Mouse (Mus musculus) liver, postnatal 0 days (tissue): ENCODE measurements around the gene Nufip1. TPM values are rescaled to one million over a fixed set of nuclear protein-coding genes. Genes with fewer than 3 reads are reported as not detected.

Experiments
- ATAC-seq: fragments of 200-750 bp; cut with Nextera tagmentation; 2 replicates; pipeline ENCODE4 v1.8.0; 2017; ENCODE audit warnings: mild to moderate bottlenecking, moderate library complexity
- DNase-seq: peaks from one replicate; pipeline ENCODE4 v3.0.0-alpha.2; 2016
- H3K27ac ChIP-seq: fragments of 300-500 bp; sonication (generic); 2 replicates; pipeline ENCODE4 v1.5.1; 2014; ENCODE audit warnings: antibody characterized with exemption, moderate library complexity, mild to moderate bottlenecking, low read depth
- H3K27me3 ChIP-seq: fragments of 300-500 bp; sonication (generic); 2 replicates; pipeline ENCODE4 v1.6.1; 2014; ENCODE audit warnings: low read length, control low read depth, mixed read lengths; ENCODE audit not compliant: insufficient read depth
- H3K36me3 ChIP-seq: fragments of 300-500 bp; sonication (generic); replicated peaks from 2 replicates; pipeline ENCODE4 v1.6.1; 2014; ENCODE audit warnings: mild to moderate bottlenecking, control low read depth, low read length, moderate library complexity, mixed read lengths; ENCODE audit not compliant: insufficient read depth
- H3K4me1 ChIP-seq: fragments of 300-500 bp; sonication (generic); 2 replicates; pipeline ENCODE4 v1.6.1; 2014; ENCODE audit warnings: antibody characterized with exemption, mild to moderate bottlenecking, control low read depth; ENCODE audit not compliant: insufficient read depth
- H3K4me2 ChIP-seq: fragments of 300-500 bp; sonication (generic); 2 replicates; pipeline ENCODE4 v1.6.1; 2014; ENCODE audit warnings: low read depth, mild to moderate bottlenecking, low read length, moderate library complexity, mixed read lengths
- H3K4me3 ChIP-seq: fragments of 300-500 bp; sonication (generic); 2 replicates; pipeline ENCODE4 v1.5.1; 2014; ENCODE audit warnings: low read depth, low read length
- H3K9ac ChIP-seq: fragments of 300-500 bp; sonication (generic); replicated peaks from 2 replicates; pipeline ENCODE4 v1.6.1; 2014; ENCODE audit warnings: mild to moderate bottlenecking, moderate library complexity
- H3K9me3 ChIP-seq: fragments of 300-500 bp; sonication (generic); 2 replicates; pipeline ENCODE4 v1.6.1; 2016; ENCODE audit warnings: mild to moderate bottlenecking, control low read depth, low read length, mixed read lengths
- CTCF ChIP-seq: sonication (generic); IDR thresholded peaks from 2 replicates; pipeline ENCODE4 v1.5.1; 2016; ENCODE audit warnings: antibody characterized with exemption, low read depth
- EP300 ChIP-seq: IDR thresholded peaks from 2 replicates; pipeline ENCODE4 v1.6.1; 2016; ENCODE audit warnings: antibody characterized with exemption, low read depth, mild to moderate bottlenecking
- WGBS: fragments of 180-500 bp; shearing (Covaris S2); extraction: QIAGEN DNeasy Blood & Tissue Kit; methylation state at CpG from one replicate; pipeline ENCODE4 v1.1.7; 2014; ENCODE audit not compliant: insufficient replicate concordance; 5-methylcytosine and 5-hydroxymethylcytosine counted together
- polyA plus RNA-seq: library from polyadenylated mRNA; unstranded; fragments of >200 nt; fragmentation: Nextera tagmentation; extraction: Ambion mirVana; gene quantifications from 2 replicates; pipeline ENCODE4 v1.2.1, GENCODE M21; 2015

Nufip1 gene
- polyA plus RNA-seq, 1 experiment from 2014 or later = 4.7 TPM

GRCm38 (mm10) chr14:76097244-76097643, 13.4 kb upstream of the Nufip1 start:
- ATAC-seq (no peak), DNase-seq (no peak)
- H3K36me3 ChIP-seq = peaks cover 48% of the 10 kb centered on the region
- H3K9ac ChIP-seq = no peak overlapping the region
- H3K4me1 ChIP-seq = no peaks in the 10 kb centered on the region
- TF ChIP-seq CTCF (no peak), EP300 (no peak)
- H3K27me3 ChIP-seq = no peaks in the 10 kb centered on the region
- WGBS = 52% methylated on average over 7 of the region's 7 CpGs
- no peaks in the 10 kb centered on the region for H3K9me3 ChIP-seq
- H3K4me3 ChIP-seq = no peak overlapping the region
- H3K4me2 ChIP-seq = no peak overlapping the region
- H3K27ac ChIP-seq = no peak overlapping the region

- Histone ChIP-seq H3K27ac (no peak overlapping the region), H3K9ac (no peak overlapping the region), H3K4me1 (no peaks in the 10 kb centered on the region), H3K36me3 (peaks cover 45% of the 10 kb centered on the region), H3K4me2 (no peak overlapping the region), H3K27me3 (no peaks in the 10 kb centered on the region), H3K4me3 (no peak overlapping the region), H3K9me3 (no peaks in the 10 kb centered on the region)
- 80% methylated on average over 5 of the region's 5 CpGs for WGBS
- no peak for TF ChIP-seq CTCF
- TF ChIP-seq EP300 = no peak
- DNase-seq (no peak), ATAC-seq (no peak)
These were observed 12.9 kb upstream of the Nufip1 start for GRCm38 (mm10) chr14:76097815-76098214.

GRCm38 (mm10) chr14:76099543-76099942, 11.1 kb upstream of the Nufip1 start:
- Histone ChIP-seq H3K27me3 (no peaks in the 10 kb centered on the region), H3K4me1 (no peaks in the 10 kb centered on the region), H3K36me3 (peaks cover 40% of the 10 kb centered on the region), H3K9ac (no peak overlapping the region), H3K27ac (no peak overlapping the region), H3K4me3 (no peak overlapping the region), H3K4me2 (no peak overlapping the region), H3K9me3 (no peaks in the 10 kb centered on the region)
- ATAC-seq = no peak
- 81% methylated on average over 9 of the region's 9 CpGs for WGBS
- no peak for DNase-seq
- no peak for TF ChIP-seq CTCF
- TF ChIP-seq EP300 = no peak

- H3K9me3 ChIP-seq = no peaks in the 10 kb centered on the region
- WGBS = 71% methylated on average over 5 of the region's 5 CpGs
- ATAC-seq = no peak
- no peak overlapping the region for H3K27ac ChIP-seq
- no peak for DNase-seq
- H3K4me3 ChIP-seq = no peak overlapping the region
- peaks cover 42% of the 10 kb centered on the region for H3K36me3 ChIP-seq
- H3K9ac ChIP-seq = no peak overlapping the region
- peaks cover 3% of the 10 kb centered on the region; the same call in 1 of the 2 replicates for H3K4me1 ChIP-seq
- H3K27me3 ChIP-seq = no peaks in the 10 kb centered on the region
- TF ChIP-seq EP300 (no peak), CTCF (no peak)
- H3K4me2 ChIP-seq = no peak overlapping the region
These were observed 5.1 kb downstream of the Nufip1 start for GRCm38 (mm10) chr14:76115744-76116143.

- peaks cover 46% of the 10 kb centered on the region for H3K36me3 ChIP-seq
- H3K4me2 ChIP-seq = no peak overlapping the region
These were observed 8.3 kb downstream of the Nufip1 start for GRCm38 (mm10) chr14:76118963-76119362.

GRCm38 (mm10) chr14:76120472-76120871, 9.8 kb downstream of the Nufip1 start:
- Histone ChIP-seq H3K4me1 (no peaks in the 10 kb centered on the region), H3K27me3 (no peaks in the 10 kb centered on the region), H3K9ac (no peak overlapping the region), H3K4me2 (no peak overlapping the region), H3K36me3 (peaks cover 46% of the 10 kb centered on the region), H3K9me3 (no peaks in the 10 kb centered on the region), H3K4me3 (no peak overlapping the region), H3K27ac (no peak overlapping the region)
- DNase-seq (no peak), ATAC-seq (no peak)
- TF ChIP-seq CTCF = no peak
- WGBS = 85% methylated on average over 4 of the region's 4 CpGs

More at GRCm38 (mm10) chr14:76118963-76119362, 8.3 kb downstream of the Nufip1 start:
- Histone ChIP-seq H3K4me1 (no peaks in the 10 kb centered on the region), H3K9ac (no peak overlapping the region), H3K4me3 (no peak overlapping the region), H3K27me3 (no peaks in the 10 kb centered on the region), H3K27ac (no peak overlapping the region), H3K9me3 (no peaks in the 10 kb centered on the region)
- DNase-seq (no peak), ATAC-seq (no peak)
- WGBS = 55% methylated on average over 4 of the region's 4 CpGs
- TF ChIP-seq CTCF (peak; percentile 37), EP300 (no peak)
